Mouse (Mus musculus): ENCODE data around the gene Dusp13. TPM values are rescaled to one million over a fixed set of nuclear protein-coding genes. Genes with fewer than 3 reads are reported as not detected.

Gene Dusp13
- polyA plus RNA-seq, 1 experiment from 2014 or later: not detected

GRCm38 (mm10) chr14:21745149-21745548, 5.8 kb downstream of the Dusp13 start:
- H3K4me1 ChIP-seq: no peaks in the 10 kb centered on the region
- H3K27me3 ChIP-seq: 0 out of 2 replicates have a peak, but pooled peaks cover 4% of the 10 kb centered on the region
- ATAC-seq: no peak
- no peaks in the 10 kb centered on the region for H3K36me3 ChIP-seq (ENCODE audit: poor library complexity, severe bottlenecking)
- H3K4me2 ChIP-seq: no peak overlapping the region
- no peak overlapping the region for H3K9ac ChIP-seq
- H3K4me3 ChIP-seq: no peak overlapping the region
- no peak overlapping the region for H3K27ac ChIP-seq
- no peaks in the 10 kb centered on the region for H3K9me3 ChIP-seq (replicated peaks)
- 84% methylated on average over 5 of the region's 5 CpGs for WGBS

- Histone ChIP-seq H3K4me1 (no peaks in the 10 kb centered on the region), H3K27ac (no peak overlapping the region), H3K9ac (no peak overlapping the region), H3K4me3 (no peak overlapping the region), H3K36me3 (ENCODE audit: poor library complexity, severe bottlenecking) (no peaks in the 10 kb centered on the region), H3K9me3 (replicated peaks) (no peaks in the 10 kb centered on the region), H3K27me3 (0 out of 2 replicates have a peak, but pooled peaks cover 4% of the 10 kb centered on the region), H3K4me2 (no peak overlapping the region)
- WGBS: 90% methylated on average over 1 of the region's 1 CpGs
- no peak for ATAC-seq
Observed at GRCm38 (mm10) chr14:21744169-21744568, 6.8 kb downstream of the Dusp13 start.

- WGBS: 90% methylated on average over 4 of the region's 4 CpGs
- Histone ChIP-seq H3K4me3 (no peak overlapping the region), H3K27ac (no peak overlapping the region), H3K27me3 (0 out of 2 replicates have a peak, but pooled peaks cover 4% of the 10 kb centered on the region), H3K4me2 (no peak overlapping the region), H3K36me3 (ENCODE audit: poor library complexity, severe bottlenecking) (no peaks in the 10 kb centered on the region), H3K9me3 (replicated peaks) (no peaks in the 10 kb centered on the region), H3K4me1 (no peaks in the 10 kb centered on the region), H3K9ac (no peak overlapping the region)
- no peak for ATAC-seq
Observed at GRCm38 (mm10) chr14:21742441-21742840, 8.5 kb downstream of the Dusp13 start.

GRCm38 (mm10) chr14:21741786-21742185, 9.2 kb downstream of the Dusp13 start:
- WGBS: 9% methylated on average over 4 of the region's 4 CpGs
- Histone ChIP-seq H3K27ac (no peak overlapping the region), H3K9ac (no peak overlapping the region), H3K36me3 (ENCODE audit: poor library complexity, severe bottlenecking) (no peaks in the 10 kb centered on the region), H3K4me2 (no peak overlapping the region), H3K4me1 (no peaks in the 10 kb centered on the region), H3K9me3 (replicated peaks) (no peaks in the 10 kb centered on the region), H3K4me3 (no peak overlapping the region), H3K27me3 (0 out of 2 replicates have a peak, but pooled peaks cover 4% of the 10 kb centered on the region)
- peak; percentile 92 for ATAC-seq

- Histone ChIP-seq H3K9ac (no peak overlapping the region), H3K9me3 (replicated peaks) (no peaks in the 10 kb centered on the region), H3K27me3 (0 out of 2 replicates have a peak, but pooled peaks cover 4% of the 10 kb centered on the region), H3K36me3 (ENCODE audit: poor library complexity, severe bottlenecking) (no peaks in the 10 kb centered on the region), H3K4me3 (no peak overlapping the region), H3K4me2 (no peak overlapping the region), H3K27ac (no peak overlapping the region), H3K4me1 (no peaks in the 10 kb centered on the region)
- ATAC-seq: peak; percentile 25; the same call in 1 of the 2 replicates
- WGBS: 95% methylated on average over 3 of the region's 3 CpGs
Observed at GRCm38 (mm10) chr14:21741314-21741713, 9.7 kb downstream of the Dusp13 start.

- WGBS: 96% methylated on average over 7 of the region's 7 CpGs
Observed at GRCm38 (mm10) chr14:21740345-21740744, 10.6 kb downstream of the Dusp13 start.

GRCm38 (mm10) chr14:21733131-21733905, 17.7 kb downstream of the Dusp13 start:
- H3K27me3 ChIP-seq: no peaks in the 10 kb centered on the region
- no peak overlapping the region for H3K9ac ChIP-seq
- H3K27ac ChIP-seq: no peak overlapping the region
- ATAC-seq: no peak
- peaks cover 6% of the 10 kb centered on the region; the same call in 1 of the 2 replicates for H3K9me3 ChIP-seq (replicated peaks)
- whole genome bisulfite sequencing: 93% methylated on average over 15 of the region's 15 CpGs
- H3K4me1 ChIP-seq: no peaks in the 10 kb centered on the region
- no peak overlapping the region for H3K4me2 ChIP-seq
- H3K4me3 ChIP-seq: no peak overlapping the region
- no peaks in the 10 kb centered on the region for H3K36me3 ChIP-seq (ENCODE audit: poor library complexity, severe bottlenecking)

More at GRCm38 (mm10) chr14:21740345-21740744, 10.6 kb downstream of the Dusp13 start:
- Histone ChIP-seq H3K4me2 (no peak overlapping the region), H3K27ac (no peak overlapping the region), H3K9ac (no peak overlapping the region), H3K9me3 (replicated peaks) (no peaks in the 10 kb centered on the region), H3K36me3 (ENCODE audit: poor library complexity, severe bottlenecking) (no peaks in the 10 kb centered on the region), H3K4me3 (no peak overlapping the region), H3K27me3 (0 out of 2 replicates have a peak, but pooled peaks cover 4% of the 10 kb centered on the region), H3K4me1 (no peaks in the 10 kb centered on the region)
- no peak for ATAC-seq

GRCm38 (mm10) chr14:21729936-21730335, 21.0 kb downstream of the Dusp13 start:
- 88% methylated on average over 4 of the region's 4 CpGs for WGBS

GRCm38 (mm10) chr14:21729031-21729732, 21.8 kb downstream of the Dusp13 start:
- H3K4me2 ChIP-seq: no peak overlapping the region
- no peak overlapping the region for H3K27ac ChIP-seq
- WGBS: 81% methylated on average over 6 of the region's 6 CpGs
- H3K4me3 ChIP-seq: no peak overlapping the region
- H3K9ac ChIP-seq: no peak overlapping the region
- H3K36me3 ChIP-seq (ENCODE audit: poor library complexity, severe bottlenecking): no peaks in the 10 kb centered on the region
- no peak for ATAC-seq
- H3K4me1 ChIP-seq: no peaks in the 10 kb centered on the region
- H3K9me3 ChIP-seq (replicated peaks): peaks cover 6% of the 10 kb centered on the region; the same call in 1 of the 2 replicates
- H3K27me3 ChIP-seq: no peaks in the 10 kb centered on the region

More at GRCm38 (mm10) chr14:21729936-21730335, 21.0 kb downstream of the Dusp13 start:
- no peak overlapping the region for H3K4me2 ChIP-seq
- no peaks in the 10 kb centered on the region for H3K4me1 ChIP-seq
- H3K36me3 ChIP-seq (ENCODE audit: poor library complexity, severe bottlenecking): no peaks in the 10 kb centered on the region
- no peak for ATAC-seq
- no peak overlapping the region for H3K4me3 ChIP-seq
- H3K27ac ChIP-seq: no peak overlapping the region
- H3K9me3 ChIP-seq (replicated peaks): peaks cover 6% of the 10 kb centered on the region; the same call in 1 of the 2 replicates
- no peaks in the 10 kb centered on the region for H3K27me3 ChIP-seq
- H3K9ac ChIP-seq: no peak overlapping the region

GRCm38 (mm10) chr14:21722021-21722698, 28.8 kb downstream of the Dusp13 start:
- no peaks in the 10 kb centered on the region for H3K9me3 ChIP-seq (replicated peaks)
- H3K4me1 ChIP-seq: peaks cover 9% of the 10 kb centered on the region
- H3K27me3 ChIP-seq: no peaks in the 10 kb centered on the region
- 46% methylated on average over 8 of the region's 8 CpGs for WGBS
- no peak overlapping the region for H3K4me3 ChIP-seq
- no peak for ATAC-seq
- H3K9ac ChIP-seq: no peak overlapping the region
- H3K4me2 ChIP-seq: no peak overlapping the region
- no peak overlapping the region for H3K27ac ChIP-seq
- H3K36me3 ChIP-seq (ENCODE audit: poor library complexity, severe bottlenecking): no peaks in the 10 kb centered on the region

GRCm38 (mm10) chr14:21720430-21721205, 30.4 kb downstream of the Dusp13 start:
- WGBS: 81% methylated on average over 4 of the region's 4 CpGs
- no peak overlapping the region for H3K4me2 ChIP-seq
- H3K9ac ChIP-seq: no peak overlapping the region
- no peak overlapping the region for H3K27ac ChIP-seq
- ATAC-seq: no peak
- H3K27me3 ChIP-seq: no peaks in the 10 kb centered on the region
- H3K4me1 ChIP-seq: peaks cover 9% of the 10 kb centered on the region
- H3K9me3 ChIP-seq (replicated peaks): no peaks in the 10 kb centered on the region
- H3K4me3 ChIP-seq: no peak overlapping the region
- H3K36me3 ChIP-seq (ENCODE audit: poor library complexity, severe bottlenecking): no peaks in the 10 kb centered on the region
